Mouse (Mus musculus) limb, embryonic 11.5 days (tissue): ENCODE data around the gene Pde10a. TPM values are rescaled to one million over a fixed set of nuclear protein-coding genes. Genes with fewer than 3 reads are reported as not detected.

Experiments
- ATAC-seq: fragments of 200-750 bp; cut with Nextera tagmentation; 2 replicates; pipeline ENCODE4 v1.8.0; 2017; ENCODE audit warnings: low read depth; ENCODE audit not compliant: insufficient number of reproducible peaks, low FRiP score, low TSS enrichment
- DNase-seq: peaks from one replicate; pipeline ENCODE4 v3.0.0-alpha.2; 2015; ENCODE audit warnings: low spot score
- H3K27ac ChIP-seq: fragments of 300-500 bp; sonication (generic); replicated peaks from 2 replicates; pipeline ENCODE4 v1.5.1; 2014; ENCODE audit warnings: low read depth, mild to moderate bottlenecking, low read length
- H3K27me3 ChIP-seq: fragments of 300-500 bp; sonication (generic); 2 replicates; pipeline ENCODE4 v1.6.1; 2014; ENCODE audit warnings: mild to moderate bottlenecking, low read length, mixed read lengths; ENCODE audit not compliant: control insufficient read depth, insufficient read depth
- H3K36me3 ChIP-seq: fragments of 300-500 bp; sonication (generic); 2 replicates; pipeline ENCODE4 v1.6.1; 2014; ENCODE audit warnings: mild to moderate bottlenecking, low read length, moderate library complexity, mixed read lengths; ENCODE audit not compliant: control insufficient read depth, insufficient read depth
- H3K4me1 ChIP-seq: fragments of 300-500 bp; sonication (generic); 2 replicates; pipeline ENCODE4 v1.6.1; 2014; ENCODE audit warnings: low read length, mixed read lengths; ENCODE audit not compliant: control insufficient read depth, insufficient read depth
- H3K4me2 ChIP-seq: fragments of 300-500 bp; sonication (generic); 2 replicates; pipeline ENCODE4 v1.6.1; 2014; ENCODE audit warnings: low read depth, mild to moderate bottlenecking, moderate library complexity; ENCODE audit not compliant: severe bottlenecking
- H3K4me3 ChIP-seq: fragments of 300-500 bp; sonication (generic); 2 replicates; pipeline ENCODE4 v1.5.1; 2014; ENCODE audit warnings: low read depth, low read length
- H3K9ac ChIP-seq: fragments of 300-500 bp; sonication (generic); 2 replicates; pipeline ENCODE4 v1.6.1; 2014; ENCODE audit warnings: mild to moderate bottlenecking, low read length
- H3K9me3 ChIP-seq: fragments of 300-500 bp; sonication (generic); 2 replicates; pipeline ENCODE4 v1.6.1; 2016; ENCODE audit warnings: low read length; ENCODE audit not compliant: control insufficient read depth
- WGBS: fragments of 180-500 bp; shearing (Covaris S2); extraction: QIAGEN DNeasy Blood & Tissue Kit; methylation state at CpG from one replicate; pipeline ENCODE4 v1.1.7; 2014; 5-methylcytosine and 5-hydroxymethylcytosine counted together
- polyA plus RNA-seq: library from polyadenylated mRNA; unstranded; fragments of >200 nt; fragmentation: Nextera tagmentation; extraction: Ambion mirVana; gene quantifications from 2 replicates; pipeline ENCODE4 v1.2.1, GENCODE M21; 2014

Gene Pde10a
- polyA plus RNA-seq, 1 experiment from 2014 or later = 0.77 TPM

DNA sequence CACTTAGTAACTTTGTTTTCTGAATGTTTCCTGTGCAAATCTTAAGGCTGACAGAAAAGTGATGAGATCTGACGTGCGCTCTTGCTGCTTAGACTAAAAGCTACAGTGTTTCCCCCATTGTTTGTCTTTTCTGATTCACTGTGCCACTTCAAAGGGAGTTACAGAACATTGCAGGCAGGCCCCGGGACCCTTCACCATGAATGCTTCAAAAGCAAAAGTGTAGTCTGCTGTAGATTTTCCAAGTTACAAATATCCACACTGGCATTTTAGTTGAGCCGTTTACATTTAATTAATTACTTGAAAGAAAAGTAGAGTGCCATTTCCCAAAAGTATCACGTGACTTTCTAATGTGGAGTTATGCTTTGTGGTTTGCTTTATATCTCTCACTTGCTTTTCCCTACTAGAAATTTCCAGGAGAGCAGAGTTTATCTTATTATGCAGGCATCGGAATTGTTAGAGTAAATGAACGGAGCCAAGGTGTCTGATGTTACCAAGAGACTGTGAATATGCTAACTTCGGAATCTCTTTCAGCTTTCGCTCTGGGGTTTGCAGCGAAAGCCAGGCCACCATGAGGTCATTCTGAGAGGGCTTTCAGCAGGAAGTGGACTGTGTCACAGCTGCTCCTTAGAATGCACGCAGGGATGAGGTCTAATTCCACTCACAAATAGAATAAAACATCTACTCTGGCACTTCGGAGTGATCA is 447.1 kb downstream of the Pde10a start:
- no peaks in the 10 kb centered on the region for H3K27me3 ChIP-seq
- no peak overlapping the region for H3K4me3 ChIP-seq
- no peaks in the 10 kb centered on the region for H3K9me3 ChIP-seq
- H3K4me2 ChIP-seq = no peak overlapping the region
- DNase-seq = no peak
- H3K36me3 ChIP-seq = no peaks in the 10 kb centered on the region; the same call in 1 of the 2 replicates
- no peaks in the 10 kb centered on the region; the same call in 1 of the 2 replicates for H3K4me1 ChIP-seq
- H3K27ac ChIP-seq = no peak overlapping the region
- H3K9ac ChIP-seq = no peak overlapping the region
- WGBS = 55% methylated on average over 12 of the region's 12 CpGs
- no peak for ATAC-seq

- Histone ChIP-seq H3K4me1 (no peaks in the 10 kb centered on the region; the same call in 1 of the 2 replicates), H3K9me3 (no peaks in the 10 kb centered on the region), H3K4me3 (no peak overlapping the region), H3K36me3 (no peaks in the 10 kb centered on the region; the same call in 1 of the 2 replicates), H3K27me3 (no peaks in the 10 kb centered on the region), H3K27ac (no peak overlapping the region), H3K4me2 (no peak overlapping the region), H3K9ac (no peak overlapping the region)
- DNase-seq = no peak
- 71% methylated on average over 5 of the region's 5 CpGs for WGBS
- no peak for ATAC-seq
Observed at GRCm38 (mm10) chr17:8973331-8973730, 448.2 kb downstream of the Pde10a start.

DNA sequence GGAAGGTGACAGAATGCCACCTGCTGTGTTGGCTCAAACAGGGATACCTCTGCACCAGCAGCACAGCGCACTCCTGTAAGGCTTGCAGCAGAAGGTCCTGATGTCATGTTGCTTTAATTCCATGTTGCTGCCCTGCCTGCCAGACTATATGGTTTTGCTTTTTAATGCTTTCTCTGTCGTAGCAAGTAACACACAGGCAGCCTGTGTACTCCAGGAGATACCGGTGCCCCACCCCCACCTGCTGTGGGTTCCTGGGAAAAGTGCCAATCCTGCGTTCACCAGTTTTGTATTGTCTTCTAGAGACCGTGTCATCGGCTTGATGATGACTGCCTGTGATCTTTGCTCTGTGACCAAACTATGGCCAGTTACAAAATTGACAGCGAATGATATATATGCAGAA is 449.3 kb downstream of the Pde10a start:
- H3K4me1 ChIP-seq = no peaks in the 10 kb centered on the region; the same call in 1 of the 2 replicates
- no peak overlapping the region for H3K27ac ChIP-seq
- no peak overlapping the region for H3K4me3 ChIP-seq
- DNase-seq (no peak), ATAC-seq (no peak)
- H3K4me2 ChIP-seq = no peak overlapping the region
- no peaks in the 10 kb centered on the region for H3K36me3 ChIP-seq
- no peak overlapping the region for H3K9ac ChIP-seq
- 79% methylated on average over 7 of the region's 7 CpGs for WGBS
- H3K9me3 ChIP-seq = no peaks in the 10 kb centered on the region
- H3K27me3 ChIP-seq = no peaks in the 10 kb centered on the region

DNA sequence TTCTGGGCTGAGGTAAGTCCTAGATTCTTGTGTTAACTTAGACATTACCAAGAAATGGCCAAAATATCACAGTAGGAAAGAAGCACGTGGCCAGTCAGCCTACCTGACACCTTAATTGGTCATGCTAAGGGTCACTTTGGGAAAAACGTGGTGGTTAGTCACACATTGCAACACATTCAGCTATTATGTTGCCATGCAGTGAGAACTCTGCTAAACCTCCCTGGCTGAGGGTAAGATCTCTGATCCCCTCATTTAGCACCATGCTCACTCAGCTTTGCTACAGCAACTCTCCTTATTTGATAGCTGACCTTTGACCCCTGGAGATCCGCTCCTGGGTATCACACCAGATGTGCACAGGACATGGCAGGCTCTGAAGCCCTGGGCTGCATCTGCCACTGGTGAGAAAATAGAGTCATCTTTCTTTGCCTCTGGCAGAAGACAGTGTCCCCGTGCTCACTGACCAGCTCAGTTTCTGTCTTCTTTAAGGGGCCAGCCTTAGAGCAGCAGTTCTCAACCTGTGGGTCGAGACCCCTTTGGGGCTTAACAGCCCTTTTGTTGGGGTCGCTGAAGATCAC is 449.7 kb downstream of the Pde10a start:
- H3K36me3 ChIP-seq = no peaks in the 10 kb centered on the region
- H3K4me1 ChIP-seq = no peaks in the 10 kb centered on the region; the same call in 1 of the 2 replicates
- no peak overlapping the region for H3K4me3 ChIP-seq
- ATAC-seq = no peak
- no peak overlapping the region for H3K4me2 ChIP-seq
- H3K9ac ChIP-seq = no peak overlapping the region
- no peaks in the 10 kb centered on the region for H3K27me3 ChIP-seq
- WGBS = 43% methylated on average over 6 of the region's 6 CpGs
- H3K9me3 ChIP-seq = no peaks in the 10 kb centered on the region
- H3K27ac ChIP-seq = no peak overlapping the region
- no peak for DNase-seq

DNA sequence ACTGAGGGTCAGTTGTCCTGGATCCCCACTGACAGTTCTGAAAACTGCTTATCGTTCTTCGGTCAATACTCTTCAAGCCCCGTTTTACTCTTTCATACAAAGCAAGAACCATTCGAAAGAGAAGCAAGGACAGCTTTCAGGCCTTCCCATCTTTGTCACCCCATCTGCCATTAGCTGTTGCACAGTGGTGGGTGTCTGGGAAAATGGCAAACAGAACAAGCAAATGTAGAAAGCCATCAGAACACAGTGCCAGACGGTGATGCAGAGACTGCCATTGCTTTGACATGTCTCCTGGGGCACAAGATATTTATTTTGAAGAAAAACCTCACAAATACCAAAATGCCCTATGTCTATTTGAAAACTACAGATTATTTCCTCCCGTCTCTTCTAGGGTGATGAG is 451.6 kb downstream of the Pde10a start:
- no peaks in the 10 kb centered on the region for H3K9me3 ChIP-seq
- no peak overlapping the region for H3K9ac ChIP-seq
- 93% methylated on average over 6 of the region's 6 CpGs for WGBS
- H3K4me2 ChIP-seq = no peak overlapping the region
- ATAC-seq (no peak), DNase-seq (no peak)
- no peaks in the 10 kb centered on the region for H3K27me3 ChIP-seq
- H3K36me3 ChIP-seq = no peaks in the 10 kb centered on the region
- no peak overlapping the region for H3K4me3 ChIP-seq
- no peaks in the 10 kb centered on the region; the same call in 1 of the 2 replicates for H3K4me1 ChIP-seq
- no peak overlapping the region for H3K27ac ChIP-seq

DNA sequence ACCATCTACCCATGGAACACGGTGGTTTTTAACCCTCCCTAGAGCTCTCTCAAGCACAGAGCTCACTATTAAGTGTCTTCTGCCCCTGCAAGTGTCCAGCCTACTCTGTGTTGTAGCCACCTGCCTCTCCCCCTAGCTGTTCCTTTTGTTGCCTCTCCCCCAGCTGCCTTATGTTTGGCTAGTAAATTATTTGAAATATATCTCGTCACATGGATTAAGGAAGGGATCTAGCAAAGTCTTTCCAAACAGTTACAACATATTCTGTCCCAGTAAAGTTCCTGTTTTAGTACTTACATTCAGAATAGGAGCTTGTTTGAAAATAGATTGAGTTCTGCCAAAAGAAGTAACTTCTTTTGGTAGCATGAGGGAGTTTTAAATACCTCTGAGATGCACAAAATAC is 452.1 kb downstream of the Pde10a start:
- no peaks in the 10 kb centered on the region for H3K36me3 ChIP-seq
- no peak overlapping the region for H3K4me3 ChIP-seq
- no peaks in the 10 kb centered on the region; the same call in 1 of the 2 replicates for H3K4me1 ChIP-seq
- H3K4me2 ChIP-seq = no peak overlapping the region
- H3K27ac ChIP-seq = no peak overlapping the region
- ATAC-seq = no peak
- 78% methylated on average over 2 of the region's 2 CpGs for WGBS
- no peak for DNase-seq
- H3K27me3 ChIP-seq = no peaks in the 10 kb centered on the region
- H3K9ac ChIP-seq = no peak overlapping the region
- no peaks in the 10 kb centered on the region for H3K9me3 ChIP-seq

GRCm38 (mm10) chr17:8983576-8983975 is 458.4 kb downstream of the Pde10a start:
- ATAC-seq = no peak
- H3K4me3 ChIP-seq = no peak overlapping the region
- H3K27ac ChIP-seq = no peak overlapping the region
- DNase-seq = no peak
- no peaks in the 10 kb centered on the region for H3K36me3 ChIP-seq
- no peak overlapping the region for H3K4me2 ChIP-seq
- no peak overlapping the region for H3K9ac ChIP-seq
- H3K27me3 ChIP-seq = no peaks in the 10 kb centered on the region
- H3K9me3 ChIP-seq = no peaks in the 10 kb centered on the region
- WGBS = 85% methylated on average over 2 of the region's 2 CpGs
- no peaks in the 10 kb centered on the region for H3K4me1 ChIP-seq

GRCm38 (mm10) chr17:8985714-8986113 is 460.5 kb downstream of the Pde10a start:
- no peak overlapping the region for H3K9ac ChIP-seq
- no peak overlapping the region for H3K27ac ChIP-seq
- WGBS = 88% methylated on average over 5 of the region's 5 CpGs
- H3K9me3 ChIP-seq = no peaks in the 10 kb centered on the region
- DNase-seq = no peak
- no peaks in the 10 kb centered on the region for H3K27me3 ChIP-seq
- no peaks in the 10 kb centered on the region for H3K36me3 ChIP-seq
- H3K4me1 ChIP-seq = no peaks in the 10 kb centered on the region
- no peak for ATAC-seq
- H3K4me3 ChIP-seq = no peak overlapping the region
- no peak overlapping the region for H3K4me2 ChIP-seq
